Mouse (Mus musculus) CD4-positive, CD25-positive, alpha-beta regulatory T cell, adult 2 months (primary cell): Measurements from ENCODE around the gene Zscan26.
"Not testable (repeated sequence)": the region's sequence is repeated elsewhere in the genome, so short reads cannot be mapped to it uniquely, and the experiment has no call there.

Experiments used
- DNase-seq: peaks from one replicate; pipeline ENCODE4 v3.0.0-alpha.2; 2012; ENCODE audit warnings: low read depth, low spot score

The Zscan26 gene

GRCm38 (mm10) chr13:21453449-21453848 is at the start of gene Zscan26:
Zscan26 (minus strand) TSS chr13:21453730.
- DNase-seq: peak; percentile 86

- DNase-seq: no peak
Measured at GRCm38 (mm10) chr13:21502296-21502695, 48.8 kb upstream of the Zscan26 start.

GRCm38 (mm10) chr13:21501182-21501581 is 47.7 kb upstream of the Zscan26 start, which contains the start of gene Gm11273:
Gm11273 (minus strand) TSS chr13:21501418.
- DNase-seq: not testable (repeated sequence)

GRCm38 (mm10) chr13:21495080-21495479 is 41.5 kb upstream of the Zscan26 start, which contains the start of gene AK157302:
AK157302 (plus strand) TSS chr13:21495223.
- DNase-seq: no peak

- DNase-seq: no peak
Measured at GRCm38 (mm10) chr13:21492847-21493246, 39.3 kb upstream of the Zscan26 start.

- DNase-seq: no peak
Measured at GRCm38 (mm10) chr13:21486881-21487280, 33.4 kb upstream of the Zscan26 start.

GRCm38 (mm10) chr13:21478759-21479670 is 25.5 kb upstream of the Zscan26 start, which contains the start of the genes Zkscan4 and Gm10065:
Zkscan4 (plus strand) TSS chr13:21478907.
Gm10065 (minus strand) TSS chr13:21479441.
- peak; percentile 3 for DNase-seq

- no peak for DNase-seq
Measured at GRCm38 (mm10) chr13:21472427-21472826, 18.9 kb upstream of the Zscan26 start.

GRCm38 (mm10) chr13:21469097-21469496 is 15.6 kb upstream of the Zscan26 start:
- no peak for DNase-seq

GRCm38 (mm10) chr13:21468061-21469019 is 14.8 kb upstream of the Zscan26 start, which contains the start of gene Nkapl:
Nkapl (minus strand) TSS chr13:21468509.
- peak; percentile 84 for DNase-seq

- no peak for DNase-seq
Measured at GRCm38 (mm10) chr13:21467336-21467735, 13.8 kb upstream of the Zscan26 start.

GRCm38 (mm10) chr13:21462516-21462915 is 9.0 kb upstream of the Zscan26 start:
- not testable (repeated sequence) for DNase-seq

- no peak for DNase-seq
Measured at GRCm38 (mm10) chr13:21456347-21456746, 2.8 kb upstream of the Zscan26 start.

- DNase-seq: no peak
Measured at GRCm38 (mm10) chr13:21454133-21454532, 603 bp upstream of the Zscan26 start.

GRCm38 (mm10) chr13:21453042-21453441 is 488 bp downstream of the Zscan26 start:
- no peak for DNase-seq

GRCm38 (mm10) chr13:21447856-21448614 is 5.5 kb downstream of the Zscan26 start:
- DNase-seq: no peak

GRCm38 (mm10) chr13:21446796-21447195 is 6.7 kb downstream of the Zscan26 start:
- DNase-seq: no peak

GRCm38 (mm10) chr13:21441207-21441572 is 12.3 kb downstream of the Zscan26 start:
- DNase-seq: no peak

- DNase-seq: peak; percentile 65
Measured at GRCm38 (mm10) chr13:21440503-21441206, 12.9 kb downstream of the Zscan26 start, which contains the start of gene Pgbd1. Pgbd1 (minus strand) TSS chr13:21441058.

GRCm38 (mm10) chr13:21435476-21435875 is 18.1 kb downstream of the Zscan26 start:
- no peak for DNase-seq
